Mouse (Mus musculus) CD4-positive helper T cell, adult 2 months (primary cell): ENCODE results near the gene Prdx2.

Source experiments
- DNase-seq: peaks from one replicate; pipeline ENCODE4 v3.0.0-alpha.2; 2012; ENCODE audit warnings: low read depth, missing footprints, low spot score

The Prdx2 gene

DNA sequence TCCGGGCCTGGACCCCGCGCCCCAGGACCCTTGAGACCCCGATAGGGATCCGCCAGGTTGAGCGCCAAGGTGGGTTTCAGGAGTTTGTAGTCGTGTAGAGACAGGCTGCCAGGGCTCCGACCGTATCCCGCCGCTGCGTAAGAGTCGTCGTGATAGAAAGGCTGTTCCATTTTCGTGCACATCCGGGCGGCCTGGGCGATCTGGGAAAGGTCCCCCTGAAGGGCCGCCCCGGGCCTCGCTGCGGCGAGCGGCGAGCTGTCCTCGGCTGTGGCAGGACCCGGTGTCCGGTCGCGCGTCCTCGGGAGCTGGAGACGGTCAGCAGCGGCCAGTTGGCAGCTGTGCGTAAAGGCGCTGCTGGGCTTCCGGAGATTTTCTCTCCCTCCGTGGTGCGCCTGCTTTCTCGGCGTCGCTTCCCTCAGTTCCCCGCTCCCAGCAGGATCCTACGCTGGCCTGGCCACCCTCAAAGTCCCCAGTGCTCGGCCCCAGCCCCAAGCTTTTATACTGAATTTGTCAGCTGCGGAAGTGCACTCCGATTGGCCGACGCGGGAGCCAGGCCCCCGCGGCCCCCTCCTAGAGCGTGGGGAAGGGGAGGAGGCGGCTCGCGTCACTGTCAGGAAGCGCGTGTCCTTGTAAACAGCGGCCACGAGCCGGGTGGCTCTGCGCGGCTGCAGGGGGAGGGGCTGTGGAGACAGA, 9.0 kb downstream of the Prdx2 start, which contains the start of gene Junb:
Junb (minus strand) TSS at position 471 of the 693 bp plus-strand sequence.
- peak; percentile 99 for DNase-seq

- peak; percentile 97 for DNase-seq
Observed at GRCm38 (mm10) chr8:84979599-84980421, 10.4 kb downstream of the Prdx2 start.

GRCm38 (mm10) chr8:84980622-84981358, 11.4 kb downstream of the Prdx2 start:
- peak; percentile 78 for DNase-seq

- DNase-seq, result no peak
Observed at GRCm38 (mm10) chr8:84981644-84982498, 12.5 kb downstream of the Prdx2 start.

DNA sequence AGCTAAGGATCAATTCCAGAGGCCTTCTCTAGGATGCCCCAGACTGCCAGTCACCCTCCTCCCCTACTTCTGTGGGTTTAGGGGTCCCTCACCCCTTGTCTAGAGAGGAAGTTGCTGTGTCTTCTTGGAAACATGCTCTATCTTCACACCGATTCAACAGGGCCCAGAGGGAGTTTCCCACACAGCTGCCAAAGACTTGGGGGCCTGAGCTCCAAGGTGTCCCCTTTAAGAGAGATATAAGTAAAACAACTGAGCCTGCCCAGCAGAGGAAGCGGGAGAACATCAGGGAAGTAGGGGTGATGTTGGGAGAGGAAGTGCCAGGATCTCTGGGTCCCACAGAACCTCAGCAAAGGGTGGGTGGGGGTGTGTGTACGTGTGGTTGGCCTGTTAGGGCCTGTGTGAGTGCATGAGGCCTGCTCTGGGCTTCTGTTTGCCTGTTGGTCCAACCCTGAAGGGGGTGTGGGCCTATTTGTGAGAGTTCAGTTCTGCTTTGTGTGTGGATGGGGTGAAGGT, 13.2 kb downstream of the Prdx2 start:
- peak; percentile 67 for DNase-seq

DNA sequence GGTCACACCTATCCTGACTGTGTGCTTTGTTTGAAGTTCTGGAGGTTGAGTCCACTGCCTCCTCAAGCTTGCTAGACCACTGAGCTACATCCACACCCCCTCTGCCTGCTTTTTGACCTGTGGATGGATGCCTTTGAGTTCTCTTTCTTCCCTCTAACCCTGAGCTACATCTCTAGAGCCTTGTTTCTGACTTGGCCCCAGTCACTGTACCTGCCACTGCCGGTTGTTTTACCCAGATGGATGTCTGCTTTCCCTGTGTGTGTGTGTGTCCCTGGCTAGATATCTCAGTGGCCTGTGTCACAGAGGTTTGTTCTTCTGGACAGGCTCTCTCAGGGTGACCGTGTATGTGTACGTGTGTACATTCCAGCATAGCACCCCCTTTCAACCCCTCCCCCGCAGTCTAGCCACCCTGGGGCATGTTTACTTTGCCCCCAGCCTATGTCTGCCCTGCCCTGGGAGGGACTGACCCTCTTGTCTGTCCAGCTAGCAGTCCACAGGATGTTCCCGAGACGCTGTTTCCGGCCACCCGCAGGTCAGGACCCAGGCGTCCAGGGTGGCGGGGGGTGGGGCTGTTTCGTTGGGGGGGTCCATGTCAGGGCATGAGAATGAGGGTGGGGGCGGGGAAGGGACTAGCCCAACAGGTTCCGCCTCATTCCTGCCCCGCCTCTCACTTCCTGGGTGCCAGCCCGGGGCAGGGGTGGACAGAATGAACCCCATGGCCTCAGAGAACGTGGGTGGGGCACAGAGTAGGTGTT, 15.1 kb downstream of the Prdx2 start:
- DNase-seq, result peak; percentile 73

GRCm38 (mm10) chr8:84985049-84985683, 15.8 kb downstream of the Prdx2 start:
- peak; percentile 78 for DNase-seq

DNA sequence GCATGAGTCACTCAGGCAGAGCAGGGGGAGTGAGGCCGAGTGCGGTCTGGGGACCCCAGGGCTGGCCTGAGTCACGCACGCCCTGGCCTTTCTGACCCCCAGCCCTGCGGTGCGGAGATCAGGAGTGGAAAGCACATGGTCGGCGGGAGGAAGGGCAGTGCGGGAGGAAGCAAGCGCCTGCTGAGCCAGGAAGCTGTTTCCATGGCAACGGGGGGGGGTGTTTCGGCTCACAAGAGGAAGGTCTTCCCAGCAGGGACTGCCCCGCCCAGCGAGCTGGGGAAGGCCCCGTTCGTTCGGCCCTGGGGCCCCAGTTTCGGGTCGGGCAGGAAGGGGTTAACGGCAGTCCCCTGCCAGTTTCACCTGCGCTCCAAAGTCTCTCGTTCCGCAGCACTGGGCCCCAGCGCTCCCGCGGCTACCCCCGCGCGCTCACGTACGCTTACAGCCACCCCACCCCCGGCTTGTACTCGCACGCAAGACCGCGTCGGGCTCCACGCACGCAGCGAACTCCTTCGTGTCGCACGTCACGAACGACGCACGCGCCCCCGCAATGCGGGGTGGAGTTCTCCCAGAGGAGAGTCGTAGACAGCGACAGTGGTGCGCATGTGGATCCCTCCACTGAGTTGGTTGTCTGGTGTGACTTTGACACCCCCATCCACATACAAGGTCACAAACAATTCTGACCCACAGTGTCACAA, 16.4 kb downstream of the Prdx2 start:
- peak; percentile 99 for DNase-seq

DNA sequence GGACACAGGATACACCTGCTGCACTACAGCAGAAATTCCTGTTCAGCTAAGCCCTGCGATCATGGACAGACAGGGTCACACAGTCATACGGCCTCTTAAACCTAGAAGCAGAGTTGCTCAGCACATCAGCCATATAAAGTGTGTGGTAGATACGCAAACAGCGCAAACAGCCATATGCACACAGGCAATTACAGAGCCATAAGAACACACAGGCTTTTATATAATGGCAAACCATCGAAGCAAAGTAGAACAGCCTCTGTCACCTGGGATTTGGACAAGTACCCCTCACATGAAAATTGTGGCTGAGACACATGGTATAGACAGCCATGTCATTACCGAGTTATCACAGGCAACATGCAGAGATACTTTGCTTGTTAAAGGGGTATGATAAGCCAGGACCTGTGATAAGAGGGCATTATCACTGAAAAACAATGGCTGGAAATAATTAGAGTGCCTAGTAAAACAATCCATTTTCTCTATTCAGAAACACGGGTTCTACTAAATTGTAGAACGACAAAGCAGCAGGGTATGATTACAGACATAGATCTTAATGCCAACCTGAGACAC, 17.1 kb downstream of the Prdx2 start:
- DNase-seq, result no peak

DNA sequence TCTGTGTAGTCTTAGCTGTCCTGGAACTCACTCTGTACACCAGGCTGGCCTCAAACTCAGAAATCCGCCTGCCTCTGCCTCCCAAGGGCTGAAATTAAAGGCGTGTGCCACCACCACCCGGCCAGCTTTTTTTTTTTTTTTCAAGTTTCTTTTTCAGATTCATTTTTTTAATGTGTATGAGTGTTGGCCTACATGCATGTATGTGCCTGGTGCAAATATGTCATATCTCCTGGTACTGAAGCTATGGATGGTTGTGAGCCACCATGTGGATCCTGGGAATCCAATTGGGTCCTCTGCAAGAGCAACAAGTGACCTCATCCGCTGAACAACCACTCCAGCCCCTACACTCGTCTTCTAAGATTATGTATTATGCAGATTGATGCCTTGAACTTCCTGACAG, 18.0 kb downstream of the Prdx2 start:
- DNase-seq, result no peak

DNA sequence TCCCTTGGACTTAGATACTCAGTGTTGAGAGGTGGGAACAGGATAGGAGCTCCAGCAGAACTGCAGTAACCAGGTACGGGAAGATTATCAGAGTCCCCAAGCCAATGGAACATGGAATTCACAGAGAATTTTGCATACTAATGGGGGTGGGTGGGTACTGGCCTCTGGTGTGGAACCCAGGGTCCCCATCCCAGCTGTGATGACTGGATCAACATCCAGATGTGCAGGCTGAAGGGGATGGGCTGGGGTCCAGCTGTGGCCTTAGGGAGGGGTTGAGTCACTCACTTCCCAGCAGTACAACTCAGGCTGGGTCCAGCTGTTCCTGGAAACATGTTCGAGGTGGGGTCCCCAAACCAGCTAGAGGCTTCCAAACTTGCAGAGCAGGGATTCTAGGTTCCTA, 18.5 kb downstream of the Prdx2 start:
- DNase-seq, result no peak

- no peak for DNase-seq
Observed at GRCm38 (mm10) chr8:84989311-84989731, 19.9 kb downstream of the Prdx2 start.

- DNase-seq, result peak; percentile 90
Observed at GRCm38 (mm10) chr8:84989810-84990209, 20.4 kb downstream of the Prdx2 start.

GRCm38 (mm10) chr8:84990349-84990748, 21.0 kb downstream of the Prdx2 start, which contains the start of gene Hook2:
TSS of gene Hook2 (plus strand) at chr8:84990603.
- peak; percentile 98 for DNase-seq

- peak; percentile 80 for DNase-seq
Observed at GRCm38 (mm10) chr8:84990836-84991235, 21.4 kb downstream of the Prdx2 start.

DNA sequence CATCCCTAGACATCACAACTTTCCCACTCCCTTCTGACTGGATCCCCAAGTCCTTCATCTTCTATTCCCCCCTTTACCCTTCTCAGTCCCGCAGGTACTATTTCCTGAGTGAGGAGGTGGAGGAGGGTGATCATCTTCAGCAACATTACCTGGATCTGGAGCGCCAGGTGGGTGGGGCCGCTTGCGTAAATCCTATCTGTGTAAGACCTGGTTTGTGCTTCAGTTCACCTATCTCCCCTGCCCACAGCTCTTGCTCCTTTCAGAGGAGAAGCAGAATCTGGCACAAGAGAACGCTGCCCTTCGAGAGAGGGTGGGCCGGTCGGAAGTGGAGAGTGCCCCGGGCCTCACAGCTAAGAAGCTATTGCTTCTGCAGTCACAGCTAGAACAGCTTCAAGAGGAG, 25.0 kb downstream of the Prdx2 start:
- no peak for DNase-seq

DNA sequence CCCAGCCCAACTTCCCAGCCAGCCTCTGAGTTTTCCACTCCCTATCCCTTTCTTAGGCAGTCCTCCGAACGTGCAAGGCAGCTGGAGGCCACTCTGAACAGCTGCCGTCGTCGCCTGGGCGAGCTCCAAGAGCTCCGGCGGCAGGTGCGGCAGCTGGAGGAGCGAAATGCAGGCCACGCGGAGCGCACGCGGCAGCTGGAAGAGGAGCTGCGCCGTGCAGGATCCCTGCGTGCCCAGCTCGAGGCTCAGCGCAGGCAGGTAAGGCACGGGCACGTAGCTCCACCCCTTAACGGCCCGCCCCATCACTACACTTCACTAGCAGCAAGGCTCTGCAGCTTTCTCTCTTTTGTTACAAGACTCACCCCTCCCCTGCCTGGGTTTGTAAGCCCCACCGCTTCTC, 26.3 kb downstream of the Prdx2 start:
- no peak for DNase-seq

GRCm38 (mm10) chr8:84996978-84997377, 27.6 kb downstream of the Prdx2 start:
- DNase-seq, result no peak
